Mouse (Mus musculus): ENCODE data around the gene Dnpep.

The Dnpep gene

DNA sequence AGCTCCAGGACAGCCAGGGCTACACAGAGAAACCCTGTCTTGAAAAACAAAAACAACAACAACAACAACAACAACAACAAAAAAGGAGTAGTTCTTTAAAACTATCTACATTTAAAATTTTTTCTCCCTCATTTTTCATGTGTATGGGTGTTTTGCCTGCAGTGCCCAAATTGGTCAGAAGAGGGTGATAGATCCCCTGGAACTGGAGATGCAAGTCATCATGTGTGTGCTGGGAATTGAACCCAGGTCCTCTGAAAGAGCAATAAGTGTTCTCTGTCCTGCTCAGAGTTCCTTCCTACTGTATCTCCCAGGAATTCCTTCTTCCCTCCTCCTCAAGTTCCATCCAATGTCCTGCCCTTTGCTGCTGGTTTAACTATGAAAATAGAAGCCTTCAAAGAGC, 9.7 kb upstream of the Dnpep start:
- CTCF ChIA-PET = no interaction called here

DNA sequence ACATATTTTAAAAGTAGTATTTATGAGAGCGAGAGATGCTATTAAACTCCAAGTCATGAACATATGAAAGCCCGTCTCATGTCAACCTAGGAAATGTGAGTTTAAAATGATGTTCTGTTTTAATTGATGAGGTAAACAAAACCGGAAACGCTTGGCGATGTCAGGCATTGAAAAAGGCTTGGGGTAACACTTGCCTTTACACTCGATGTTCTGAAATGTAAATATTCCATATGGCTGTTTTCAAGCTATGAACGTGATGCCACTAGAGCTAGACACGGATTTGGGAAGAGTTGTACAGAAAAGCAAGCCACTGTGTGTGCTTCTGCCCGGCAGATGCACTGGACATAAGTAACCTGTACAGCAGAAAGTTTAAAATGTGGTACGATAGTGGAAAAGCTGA, 1.4 kb upstream of the Dnpep start:
- CTCF ChIA-PET = interaction anchor here (0.5 kb wide), 1 partner anchor 527 kb away, joined by 3 read pairs; no protein-coding TSS in a partner anchor

DNA sequence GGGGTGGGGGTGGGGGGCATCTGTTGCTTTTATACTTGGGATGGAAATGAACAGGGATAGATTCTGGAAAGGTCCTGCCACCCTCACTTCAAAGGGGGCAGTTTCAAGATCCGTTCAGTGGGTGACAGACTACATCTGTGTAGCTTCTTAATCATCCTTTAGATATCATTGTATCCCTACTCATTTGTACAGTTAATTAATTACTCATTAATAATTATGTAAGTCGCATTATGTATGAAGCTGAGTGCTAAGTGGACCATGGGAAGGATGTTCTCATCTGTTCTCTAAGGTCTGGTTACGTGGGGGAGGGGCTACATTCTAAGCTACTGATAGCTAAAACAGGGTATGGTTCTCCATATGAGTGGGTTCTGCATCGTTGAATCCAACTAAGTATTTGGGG, 946 bp upstream of the Dnpep start:
- CTCF ChIA-PET = no interaction called here

DNA sequence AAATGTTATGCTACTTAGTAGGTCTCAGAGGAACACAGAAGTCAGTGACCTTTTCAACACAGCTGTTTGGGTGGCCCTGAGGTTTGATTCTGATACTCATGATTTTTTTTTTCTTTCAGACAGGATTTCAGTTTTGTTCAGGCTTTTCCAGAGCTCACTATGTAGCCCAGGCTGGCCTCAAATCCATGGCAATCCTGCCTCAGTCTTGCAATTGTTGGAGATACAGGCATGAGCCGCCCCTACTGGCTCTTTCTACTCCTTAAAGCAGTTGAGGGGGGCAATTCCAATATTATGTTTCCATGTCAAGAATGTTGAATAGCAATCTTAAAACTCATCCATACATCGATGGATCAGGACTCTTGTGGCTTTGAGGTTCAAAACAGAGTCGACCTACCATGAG, 511 bp upstream of the Dnpep start:
- CTCF ChIA-PET = no interaction called here

DNA sequence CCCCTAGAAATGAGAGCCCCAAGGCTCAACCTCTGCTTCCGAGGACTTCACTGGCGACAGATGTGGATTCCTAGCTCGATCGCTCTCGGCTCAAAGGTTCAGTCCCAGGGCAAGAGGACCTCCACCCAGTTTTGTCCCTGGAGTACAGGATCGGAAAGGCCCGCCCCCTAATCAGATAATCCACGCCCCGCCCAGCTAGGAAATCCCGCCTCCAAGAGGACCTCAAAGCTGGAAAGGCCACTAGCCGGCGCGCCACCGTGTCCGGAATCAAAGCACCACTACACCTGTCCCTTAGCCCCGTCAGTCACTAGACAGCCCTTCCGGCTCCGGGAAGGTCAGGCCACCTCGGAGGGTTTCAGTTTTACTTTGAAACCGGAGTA, 939 bp downstream of the Dnpep start:
- CTCF ChIA-PET = interaction anchor here (0.6 kb wide), 1 partner anchor 728 kb away, joined by 5 read pairs; no protein-coding TSS in a partner anchor

DNA sequence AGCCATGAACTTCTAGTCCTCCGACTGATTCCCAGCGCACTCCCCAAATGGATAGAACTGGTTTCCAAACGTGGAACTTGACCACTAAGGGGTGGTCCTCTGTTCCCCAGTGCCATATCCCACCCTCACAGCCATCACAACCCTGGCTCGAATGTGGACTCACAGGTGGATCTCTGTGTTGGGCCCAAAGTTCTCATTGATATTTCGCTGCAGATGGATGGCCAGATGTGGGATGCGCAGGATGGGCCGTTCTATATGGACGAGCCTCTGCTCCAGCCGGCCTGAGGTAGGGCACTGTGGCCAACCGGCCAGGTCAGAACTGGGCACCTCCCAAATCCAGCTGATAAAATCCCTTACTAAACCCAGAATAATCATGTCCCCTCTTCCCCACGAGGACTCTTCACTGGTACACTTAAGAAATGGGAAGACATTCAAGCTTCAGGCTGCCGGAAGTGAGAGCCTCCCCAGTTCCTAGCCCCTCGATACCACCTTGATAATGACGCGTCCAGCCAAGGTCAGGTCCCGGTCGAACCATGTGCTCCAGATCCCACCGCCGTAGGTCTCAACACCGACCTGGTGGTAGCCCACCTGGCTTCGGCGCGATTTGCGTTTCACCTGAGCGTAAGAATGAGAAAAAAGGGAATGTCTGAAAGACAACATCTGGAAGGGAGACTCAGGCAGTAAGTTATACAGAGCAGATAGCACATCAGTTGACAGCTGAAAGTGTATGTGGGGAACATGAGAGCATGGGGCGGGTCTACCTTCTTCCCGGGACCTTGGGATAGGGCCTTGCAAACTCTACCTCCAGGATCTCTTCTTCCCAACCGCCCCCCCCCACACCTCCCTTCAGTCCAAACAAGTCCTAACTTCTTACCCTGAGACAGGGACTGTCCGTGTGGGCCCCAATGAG, 2.1 kb downstream of the Dnpep start:
- CTCF ChIA-PET = no interaction called here

DNA sequence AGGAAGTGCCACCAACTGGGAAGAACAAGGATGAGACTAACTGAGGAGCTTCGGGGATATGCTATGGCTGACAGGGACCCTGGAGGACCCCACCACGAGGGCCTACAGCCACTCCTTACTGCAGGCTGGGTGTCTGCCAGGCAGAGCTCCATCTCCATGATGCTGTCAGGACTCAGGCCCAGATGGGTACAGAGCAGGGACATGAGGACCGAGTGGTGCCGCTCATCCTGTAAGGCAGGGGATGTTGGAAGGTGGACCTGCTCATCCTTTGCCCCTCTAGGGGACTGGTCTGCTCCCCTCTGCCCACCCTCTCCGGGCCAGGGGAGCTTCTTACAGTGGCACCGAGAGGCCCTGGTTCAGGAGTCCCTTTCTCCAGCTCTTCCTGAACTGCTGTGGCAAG, 2.8 kb downstream of the Dnpep start:
- CTCF ChIA-PET = no interaction called here

DNA sequence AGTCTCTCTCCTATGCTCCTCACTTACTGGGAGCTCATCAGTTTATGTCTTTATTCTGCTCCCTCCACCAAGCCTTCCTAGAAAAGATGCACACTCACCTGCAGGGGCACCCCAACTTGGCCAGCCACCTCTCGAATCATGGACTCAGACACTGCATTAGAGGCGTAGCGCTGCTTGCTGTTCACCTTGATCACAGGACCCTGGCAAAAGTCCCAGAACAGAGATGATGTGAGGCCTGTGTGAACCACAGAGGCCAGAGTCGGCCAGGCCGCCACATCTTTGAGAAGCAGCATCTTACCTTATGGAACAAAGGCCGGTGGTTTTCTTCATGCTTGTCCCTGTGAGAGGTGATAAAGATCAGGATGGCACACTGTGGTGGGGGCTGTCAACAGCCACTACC, 6.1 kb downstream of the Dnpep start:
- CTCF ChIA-PET = no interaction called here

DNA sequence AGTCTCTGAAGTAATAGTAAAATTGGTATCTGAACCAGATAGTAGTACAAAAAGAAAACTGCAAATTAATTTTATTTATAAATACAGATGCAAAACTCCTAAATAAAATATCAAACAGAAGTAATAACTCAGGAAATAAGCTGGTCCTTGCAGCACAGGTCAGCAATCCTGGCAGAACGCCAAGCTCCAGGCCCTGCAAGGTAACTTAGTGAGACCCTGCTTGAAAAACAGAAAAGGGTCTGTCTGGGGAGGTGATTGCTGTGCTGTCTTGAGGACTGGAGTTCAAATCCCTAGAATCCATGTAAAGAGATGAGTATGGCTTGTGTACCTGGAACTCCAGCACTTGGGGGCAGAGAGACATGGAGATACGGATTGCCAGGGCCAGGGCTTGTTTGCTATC, 13.1 kb downstream of the Dnpep start:
- CTCF ChIA-PET = interaction anchor here (0.9 kb wide), 1 partner anchor 1069 kb away, joined by 7 read pairs; no protein-coding TSS in a partner anchor

DNA sequence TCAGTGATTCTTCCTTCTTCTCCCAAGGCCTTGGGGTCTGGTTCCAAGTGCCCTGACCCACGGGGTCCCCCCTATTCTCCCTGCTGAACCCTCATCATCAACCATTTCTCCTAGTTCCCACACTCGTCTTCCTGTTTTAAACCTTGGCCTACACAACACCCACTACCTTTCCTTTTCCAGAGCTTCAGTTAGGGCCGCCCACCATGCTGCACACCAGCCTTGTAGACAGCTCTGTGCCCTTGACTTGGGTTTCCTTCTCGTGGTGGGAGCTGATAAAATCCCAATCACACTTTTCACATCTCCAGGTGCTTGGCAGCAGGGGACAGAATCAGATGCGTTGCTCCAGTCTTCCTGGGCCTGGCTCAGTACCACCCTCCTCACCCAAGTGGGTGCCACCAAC, 23.5 kb downstream of the Dnpep start:
- CTCF ChIA-PET = no interaction called here

DNA sequence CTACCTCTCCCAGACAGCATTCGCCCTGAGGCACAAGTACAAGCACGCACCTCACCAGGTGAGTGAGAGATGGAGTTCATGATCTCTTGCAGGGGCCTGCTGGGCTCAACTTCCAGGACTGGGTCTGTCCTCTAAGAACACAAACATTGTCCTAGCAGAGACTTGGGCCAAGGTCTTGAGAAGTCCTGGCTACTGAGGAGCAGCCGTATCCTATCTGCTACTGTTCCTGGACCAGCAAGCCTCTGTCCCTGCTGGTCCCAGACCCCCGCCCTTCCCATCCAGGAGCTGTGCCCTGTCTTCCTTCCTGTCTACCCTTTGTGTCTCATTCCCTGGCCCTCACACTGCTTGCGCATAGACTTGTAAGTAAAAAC, 24.5 kb downstream of the Dnpep start:
- CTCF ChIA-PET = no interaction called here

DNA sequence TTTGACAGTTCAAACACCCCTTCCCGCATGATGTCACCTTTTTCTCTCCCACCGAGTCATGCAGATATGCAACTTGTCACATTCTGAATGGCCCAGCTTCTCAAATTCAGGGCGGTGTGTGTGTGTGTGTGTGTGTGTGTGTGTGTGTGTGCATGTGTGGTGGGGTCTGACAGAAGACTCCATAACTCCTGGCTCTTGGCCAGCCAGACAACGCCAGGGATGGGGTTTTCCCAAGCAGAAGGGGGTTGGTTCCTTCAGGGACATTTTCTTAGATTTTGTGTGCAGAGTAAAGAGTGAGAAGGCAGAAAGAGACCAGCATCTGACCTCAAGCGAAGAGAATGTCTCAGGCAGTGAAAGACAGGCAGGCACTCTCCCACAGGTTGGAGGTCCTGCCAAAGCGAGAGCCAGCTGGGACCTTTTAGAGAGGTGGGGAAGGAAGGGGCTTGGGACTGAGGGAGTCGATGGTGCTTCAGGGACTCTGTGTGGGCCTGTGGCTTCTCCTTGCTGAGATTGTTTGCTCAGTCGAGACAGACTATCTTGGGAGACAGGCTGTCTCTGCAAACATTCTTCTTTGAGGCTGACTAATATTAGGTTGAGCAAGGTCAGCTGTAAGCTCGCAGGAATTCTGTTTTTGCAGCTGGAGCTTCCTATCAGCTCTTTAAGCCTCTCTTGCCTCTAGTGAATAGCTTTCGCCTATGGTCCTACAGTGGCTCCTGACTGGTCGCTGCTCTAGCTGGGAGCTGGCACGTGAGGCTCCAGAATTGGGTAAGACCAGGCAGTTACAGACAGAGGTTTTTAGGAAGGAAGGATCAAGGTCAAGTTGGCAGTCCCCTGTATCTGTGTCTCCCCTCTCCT, 25.1 kb downstream of the Dnpep start:
- CTCF ChIA-PET = no interaction called here

DNA sequence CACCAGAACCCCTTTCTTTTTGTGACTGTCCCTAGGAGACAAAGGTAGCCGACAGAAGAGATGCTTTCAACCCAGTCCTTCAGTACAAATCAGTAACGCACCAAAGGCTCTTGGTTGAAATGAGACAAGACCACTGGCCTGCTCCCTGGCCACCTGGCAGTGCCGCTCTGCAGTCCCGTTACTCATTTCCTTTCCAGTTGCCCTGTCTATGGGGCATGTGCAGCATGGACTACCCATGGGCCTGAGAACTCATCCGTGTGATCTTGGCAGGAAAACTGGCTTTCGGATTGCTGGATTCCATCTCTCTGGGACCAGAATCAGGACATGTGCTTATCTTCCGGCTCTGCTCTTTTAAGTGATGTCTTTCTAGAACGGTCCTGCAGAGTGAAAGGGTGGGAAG, 26.5 kb downstream of the Dnpep start:
- CTCF ChIA-PET = no interaction called here

DNA sequence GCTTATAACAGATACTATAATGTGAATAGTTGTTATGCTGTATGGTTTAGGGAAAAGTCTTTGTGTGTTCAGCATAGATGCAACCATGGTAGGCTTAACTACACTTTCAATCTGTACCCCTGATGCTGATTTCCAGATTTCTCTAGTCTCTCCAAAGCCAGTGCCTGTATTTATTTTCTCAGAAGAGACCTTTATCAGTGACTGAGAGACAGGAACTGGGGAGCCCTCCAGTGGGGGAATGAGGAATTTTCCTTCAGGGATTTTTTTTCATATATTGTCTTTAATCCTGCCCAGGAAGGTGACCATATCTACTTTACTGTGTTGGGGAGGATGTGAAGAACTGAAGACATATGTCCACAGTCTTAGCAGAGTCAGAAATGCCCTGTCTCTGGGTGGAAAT, 27.2 kb downstream of the Dnpep start:
- CTCF ChIA-PET = no interaction called here

DNA sequence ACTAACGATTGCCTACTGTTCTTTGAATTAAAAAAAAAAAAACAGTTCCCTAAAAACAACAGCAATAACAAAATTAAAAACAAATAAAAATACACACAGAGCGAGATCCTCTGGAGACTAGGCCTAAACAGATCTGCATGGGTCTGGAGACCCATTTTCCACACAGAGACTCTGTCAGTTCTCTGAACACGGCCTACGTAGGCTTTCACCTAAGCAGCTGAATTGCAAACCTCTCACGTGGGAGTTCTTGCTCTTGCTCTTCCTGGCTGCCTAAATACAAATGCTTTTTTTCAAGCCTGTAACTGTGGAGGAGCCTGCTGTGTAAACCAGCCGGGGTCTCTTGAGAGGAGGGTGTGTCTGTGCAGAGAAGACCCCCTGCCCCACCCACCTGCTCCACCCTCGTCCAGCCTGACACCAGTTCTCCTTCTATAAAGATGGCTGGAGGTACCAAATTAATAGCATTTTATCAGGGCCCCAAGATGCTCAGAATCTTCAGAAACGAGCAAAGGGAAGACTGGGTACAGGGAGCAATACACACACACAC, 27.8 kb downstream of the Dnpep start:
- CTCF ChIA-PET = no interaction called here

DNA sequence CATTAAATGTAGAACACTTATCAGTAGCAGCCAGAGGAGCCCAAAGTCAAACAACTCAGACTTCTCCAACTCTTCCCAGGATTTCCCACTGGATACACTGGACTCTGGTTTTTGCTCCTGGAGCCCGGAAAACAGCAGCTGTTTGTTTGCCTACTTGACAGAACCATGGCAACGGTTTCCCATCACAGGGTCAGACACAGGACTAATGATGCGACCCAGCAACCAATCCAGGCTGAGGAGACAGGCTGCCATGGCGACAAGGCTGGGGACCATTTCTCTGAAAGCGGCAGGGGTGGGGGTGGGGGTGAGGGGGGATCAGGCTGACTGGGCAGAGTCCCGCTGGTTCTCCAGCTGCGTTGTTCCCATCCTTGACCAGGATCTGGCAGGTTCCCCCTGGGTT, 28.4 kb downstream of the Dnpep start:
- CTCF ChIA-PET = no interaction called here

DNA sequence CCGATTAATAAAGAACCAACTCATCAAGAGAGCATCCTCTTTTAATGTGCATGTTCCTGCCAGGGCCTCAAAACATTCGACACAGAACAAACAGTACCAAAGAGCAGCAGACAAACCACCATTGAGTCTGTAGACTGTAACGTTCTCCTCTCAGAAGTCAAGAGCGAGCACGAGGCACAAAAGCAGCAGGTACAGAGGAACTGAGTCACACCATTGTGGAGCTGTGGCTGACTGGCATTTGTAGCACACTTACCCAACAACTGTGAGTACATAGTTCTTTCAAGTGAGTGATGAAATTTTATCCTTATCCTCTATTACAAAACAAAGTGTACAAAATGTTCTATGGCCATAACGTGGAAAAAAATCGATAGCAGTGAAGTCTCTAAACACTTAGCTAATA, 32.9 kb downstream of the Dnpep start:
- CTCF ChIA-PET = no interaction called here

DNA sequence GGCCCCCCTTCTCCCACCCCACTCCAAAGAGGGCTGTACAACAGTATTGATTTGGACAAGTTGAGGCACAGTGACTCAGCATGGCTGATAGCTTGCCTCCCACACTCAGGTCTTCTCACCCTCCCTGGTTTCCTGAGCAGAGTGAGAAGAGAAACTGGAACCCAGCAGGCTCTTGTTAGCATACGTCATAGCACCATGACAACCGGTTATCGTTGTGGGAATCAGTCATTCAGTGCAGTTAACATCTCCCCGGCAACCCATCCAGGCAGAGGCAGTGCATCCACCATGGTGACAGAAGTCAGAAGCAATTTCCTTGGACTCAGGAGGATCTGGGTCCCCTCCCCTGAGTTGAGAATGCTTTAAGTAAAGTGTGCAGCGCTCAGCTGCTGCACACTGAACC, 34.8 kb downstream of the Dnpep start:
- CTCF ChIA-PET = no interaction called here

DNA sequence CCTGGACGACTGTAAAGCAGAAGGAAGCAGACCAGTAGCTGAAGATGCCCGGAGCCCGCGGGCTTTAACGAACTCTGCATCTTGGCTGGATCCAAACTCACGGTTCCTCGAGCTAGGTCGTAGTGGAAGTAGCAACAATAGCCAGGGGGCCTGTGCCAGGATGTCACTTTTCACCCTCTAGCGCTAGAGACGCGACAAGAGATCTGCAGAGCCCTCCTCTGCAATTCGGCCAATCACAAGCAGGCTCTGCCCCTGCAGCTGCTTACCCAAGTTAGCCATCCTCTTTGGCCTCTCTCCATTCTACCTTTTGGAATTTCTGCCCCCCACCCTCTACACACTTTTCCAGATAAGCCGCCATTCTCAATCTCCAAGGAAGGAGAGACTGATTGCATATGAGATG, 39.6 kb downstream of the Dnpep start, which contains the start of gene Resp18:
Resp18 (minus strand) TSS at position 188 of the 400 bp plus-strand sequence.
- CTCF ChIA-PET = interaction anchor here (0.6 kb wide), 1 partner anchor 962 kb away, joined by 3 read pairs; no protein-coding TSS in a partner anchor

DNA sequence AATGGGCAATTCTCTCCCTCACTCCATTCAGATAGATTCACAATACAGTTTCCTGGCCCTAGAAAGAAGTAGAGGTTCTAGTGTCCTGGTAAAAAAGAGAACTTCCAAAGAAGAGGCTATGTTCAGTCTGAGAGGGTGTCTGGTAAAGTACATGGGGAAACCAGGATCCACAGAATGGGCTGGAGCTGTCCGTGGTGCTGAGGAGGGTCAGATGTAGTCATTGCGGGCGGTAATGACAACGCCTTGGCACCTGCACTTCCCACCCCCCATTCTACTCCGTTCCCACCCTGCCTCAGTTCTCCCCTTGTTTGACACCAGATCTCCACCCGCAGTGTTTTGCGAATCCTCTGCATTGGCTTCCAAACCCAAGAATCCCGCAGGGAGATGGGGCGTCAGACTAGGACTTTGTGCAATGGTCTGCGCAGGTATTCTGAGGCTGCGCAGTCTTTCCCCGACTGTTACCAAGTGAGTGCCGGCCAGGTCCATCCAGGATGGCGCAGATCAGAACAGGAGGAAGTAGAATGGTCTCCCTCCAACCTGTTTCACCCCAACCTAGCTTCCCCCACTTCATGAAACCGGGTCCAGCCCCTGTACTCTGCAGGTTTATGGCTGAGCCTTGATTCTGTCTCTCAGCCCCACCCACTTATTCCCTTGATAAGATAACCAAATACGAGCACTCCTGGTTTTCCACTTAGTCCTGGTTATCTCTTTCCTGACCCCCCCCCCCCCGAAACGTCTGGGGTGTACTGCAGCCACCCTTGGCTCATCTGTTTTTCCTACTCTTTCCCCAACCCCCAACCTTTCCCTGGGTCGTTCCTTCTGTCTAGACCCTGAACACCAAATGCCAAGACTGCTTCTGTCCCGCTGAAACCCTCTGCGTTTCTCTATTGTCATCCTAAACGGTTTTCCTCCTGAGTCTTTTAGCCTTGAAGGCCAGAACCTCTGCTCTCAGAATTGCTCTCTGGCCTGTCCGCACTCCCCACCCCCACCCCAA, 40.3 kb downstream of the Dnpep start:
- CTCF ChIA-PET = no interaction called here

DNA sequence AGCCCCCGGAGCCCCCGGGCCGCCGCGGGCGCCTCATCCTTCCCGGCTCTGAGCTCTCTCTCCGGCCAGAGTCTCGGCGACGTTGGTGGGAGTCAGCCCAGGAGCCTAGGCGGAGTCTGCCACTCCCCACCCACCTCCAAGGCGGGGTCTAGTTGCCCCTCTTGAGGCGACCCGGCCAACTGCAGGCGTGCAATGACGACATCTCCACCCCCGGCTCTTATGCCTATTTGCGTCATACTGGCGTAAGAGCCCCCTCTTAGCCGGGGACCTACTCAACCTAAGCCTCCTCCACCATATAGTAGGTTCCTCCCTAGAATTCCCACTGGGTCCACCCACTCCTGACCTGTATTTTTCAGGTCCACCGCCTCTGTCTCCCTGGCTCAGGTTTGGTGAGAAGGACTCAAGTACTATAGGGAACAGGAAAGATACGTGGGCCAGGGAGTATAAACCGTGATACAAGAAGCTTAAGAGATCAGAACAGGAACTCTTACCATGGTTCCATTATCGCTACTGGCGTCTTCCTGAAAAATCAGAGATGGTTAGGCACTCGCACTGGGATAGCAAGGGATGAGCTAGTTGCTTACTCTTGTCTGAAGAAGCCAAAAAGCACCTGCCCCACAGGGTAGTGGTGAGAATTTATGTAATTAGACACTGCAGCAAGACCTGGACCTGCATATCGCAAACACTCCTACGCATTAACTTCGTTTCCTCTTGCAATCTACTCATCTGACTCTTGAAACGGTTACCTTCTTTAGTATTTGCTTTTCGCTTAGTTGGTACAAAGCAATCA, 53.5 kb downstream of the Dnpep start, which contains the start of gene Ptprn:
Ptprn (minus strand) TSS at position 412 of the 790 bp plus-strand sequence.
- CTCF ChIA-PET = no interaction called here

Measured in spleen, embryonic (tissue).